8 mouse cellular contexts compared by ENCODE assay signal in the genomic region with DNA sequence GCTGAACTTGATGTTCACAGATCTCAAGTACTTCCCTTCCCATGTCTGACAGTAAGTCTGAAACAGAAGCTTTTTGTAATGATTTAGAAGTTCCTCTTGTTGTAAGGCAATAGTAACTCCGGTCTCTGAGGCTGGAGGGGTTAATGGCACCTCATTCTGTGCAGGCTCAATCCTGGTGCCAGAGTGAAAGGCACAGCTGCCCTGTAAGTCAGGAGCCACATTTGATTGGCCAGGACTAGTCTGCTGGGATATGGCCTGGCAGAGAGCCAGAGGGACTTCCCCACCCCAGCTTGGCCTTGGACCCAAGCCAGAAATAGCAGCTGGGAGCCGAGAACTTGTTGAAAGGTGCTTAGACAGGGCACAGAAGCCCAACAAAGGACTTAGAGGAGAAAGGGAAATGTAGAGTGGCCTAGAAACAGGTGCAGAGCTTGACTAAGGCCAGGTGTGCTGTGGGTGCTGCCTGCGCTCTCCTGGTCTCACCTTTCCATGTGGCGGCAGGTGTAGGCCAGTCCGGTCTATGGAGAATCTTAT. TPM values are rescaled to one million over a fixed set of nuclear protein-coding genes. Genes with fewer than 3 reads are reported as not detected.
DNase-seq lines count a peak whose midpoint lies in the region; ATAC-seq and TF ChIP-seq lines count a peak whose summit lies in the region.

No protein-coding gene starts in this region.

- no peaks in the 10 kb centered on the region for H3K9me3 ChIP-seq in forebrain, embryonic 11.5 days (ENCODE audit: control insufficient read depth, low read length)
- no peaks in the 10 kb centered on the region for H3K9me3 ChIP-seq in forebrain, embryonic 10.5 days
- no peaks in the 10 kb centered on the region for H3K9me3 ChIP-seq in embryonic facial prominence, embryonic 10.5 days
- H3K9me3 ChIP-seq in limb, embryonic 15.5 days, result no peaks in the 10 kb centered on the region

- no peak for TF ChIP-seq POLR2A in heart, adult 2 months (IDR thresholded peaks at IDR 0.05; ENCODE audit: insufficient read depth, low read depth, low read length)

- peak; percentile 82 for DNase-seq in forebrain, embryonic 11.5 days (ENCODE audit: low spot score)
- no peak for DNase-seq in forebrain, embryonic 10.5 days (ENCODE audit: extremely low spot score, low spot score)
- peak; percentile 19 for DNase-seq in embryonic facial prominence, embryonic 10.5 days (ENCODE audit: low spot score)
- peak; percentile 82 to 87 for DNase-seq in heart, adult 2 months
- DNase-seq in kidney, adult 8-10 months, result peak; percentile 89 to 90
- peak; percentile 64 for DNase-seq in splenic B cell, adult 2 months (ENCODE audit: low read depth, low spot score)

- TF ChIP-seq CTCF in heart, adult 2 months (IDR thresholded peaks at IDR 0.05), result no peak

- H3K36me3 ChIP-seq in forebrain, embryonic 11.5 days (ENCODE audit: control insufficient read depth, insufficient read depth, low read length), result peaks cover 12% of the 10 kb centered on the region
- H3K36me3 ChIP-seq in forebrain, embryonic 10.5 days (replicated peaks), result peaks cover 100% of the 10 kb centered on the region
- H3K36me3 ChIP-seq in embryonic facial prominence, embryonic 10.5 days (replicated peaks), result peaks cover 100% of the 10 kb centered on the region
- H3K36me3 ChIP-seq in heart, adult 2 months (ENCODE audit: control insufficient read depth, insufficient read depth, low read length), result peaks cover 5% of the 10 kb centered on the region
- peaks cover 72% of the 10 kb centered on the region for H3K36me3 ChIP-seq in limb, embryonic 15.5 days
- peaks cover 6% of the 10 kb centered on the region for H3K36me3 ChIP-seq in splenic B cell, adult 2 months (ENCODE audit: control insufficient read depth, insufficient read depth, low read length, poor library complexity, severe bottlenecking)

- H3K79me2 ChIP-seq in heart, adult 2 months (replicated peaks; ENCODE audit: control insufficient read depth, insufficient read depth, low read length), result no peaks in the 10 kb centered on the region

- no peak overlapping the region for H3K9ac ChIP-seq in forebrain, embryonic 11.5 days (ENCODE audit: low read length)
- H3K9ac ChIP-seq in heart, adult 2 months (ENCODE audit: low read depth, low read length), result no peak overlapping the region
- H3K9ac ChIP-seq in limb, embryonic 15.5 days, result no peak overlapping the region

- intact Hi-C loops in heart, adult 2 months (cut with DNase I), result no loop called here

- H3K4me1 ChIP-seq in forebrain, embryonic 11.5 days (replicated peaks; ENCODE audit: control insufficient read depth, insufficient read depth, low read length), result peaks cover 9% of the 10 kb centered on the region; the same call in 1 of the 2 replicates
- H3K4me1 ChIP-seq in forebrain, embryonic 10.5 days, result peaks cover 4% of the 10 kb centered on the region; the same call in 1 of the 2 replicates
- H3K4me1 ChIP-seq in embryonic facial prominence, embryonic 10.5 days, result peaks cover 2% of the 10 kb centered on the region; the same call in 1 of the 2 replicates
- peaks cover 5% of the 10 kb centered on the region for H3K4me1 ChIP-seq in heart, adult 2 months (ENCODE audit: control insufficient read depth, insufficient read depth, low read length)
- peaks cover 19% of the 10 kb centered on the region for H3K4me1 ChIP-seq in limb, embryonic 15.5 days

- WGBS in forebrain, embryonic 11.5 days, result 80% methylated on average over 5 of the region's 5 CpGs
- WGBS in forebrain, embryonic 10.5 days, result 94% methylated on average over 5 of the region's 5 CpGs
- 87% methylated on average over 5 of the region's 5 CpGs for WGBS in embryonic facial prominence, embryonic 10.5 days
- 39% methylated on average over 5 of the region's 5 CpGs for WGBS in heart, adult 2 months
- 24% methylated on average over 5 of the region's 5 CpGs for WGBS in limb, embryonic 15.5 days

- ATAC-seq in forebrain, embryonic 11.5 days (replicated peaks; ENCODE audit: low FRiP score), result peak; percentile 82
- peak; percentile 80 for ATAC-seq in limb, embryonic 15.5 days (ENCODE audit: insufficient number of reproducible peaks, low FRiP score, low TSS enrichment, low read depth)
- ATAC-seq in monocyte, adult 5-6 weeks (replicated peaks; ENCODE audit: insufficient number of reproducible peaks, low FRiP score, low TSS enrichment, poor library complexity, severe bottlenecking), result 0 out of 2 replicates have a peak, but pooled peaks have one; percentile 27

- H3K4me3 ChIP-seq in forebrain, embryonic 11.5 days (ENCODE audit: low read depth, low read length), result no peak overlapping the region
- H3K4me3 ChIP-seq in forebrain, embryonic 10.5 days, result no peak overlapping the region
- no peak overlapping the region for H3K4me3 ChIP-seq in embryonic facial prominence, embryonic 10.5 days
- H3K4me3 ChIP-seq in heart, adult 2 months, result no peak overlapping the region
- no peak overlapping the region for H3K4me3 ChIP-seq in limb, embryonic 15.5 days

- H3K4me2 ChIP-seq in forebrain, embryonic 11.5 days (ENCODE audit: low read depth, low read length, severe bottlenecking), result no peak overlapping the region
- H3K4me2 ChIP-seq in limb, embryonic 15.5 days, result no peak overlapping the region

- H3K27ac ChIP-seq in forebrain, embryonic 11.5 days (ENCODE audit: low read depth, low read length), result peak overlapping the region; percentile 64; the same call in 1 of the 2 replicates
- no peak overlapping the region for H3K27ac ChIP-seq in forebrain, embryonic 10.5 days
- H3K27ac ChIP-seq in embryonic facial prominence, embryonic 10.5 days (replicated peaks), result no peak overlapping the region
- H3K27ac ChIP-seq in heart, adult 2 months, result no peak overlapping the region
- H3K27ac ChIP-seq in limb, embryonic 15.5 days, result peak overlapping the region; percentile 67

- peak; percentile 62; the same call in 1 of the 2 replicates for TF ChIP-seq EP300 in heart, adult 2 months (IDR thresholded peaks at IDR 0.05; ENCODE audit: insufficient read depth, low read depth, low read length)

- H3K27me3 ChIP-seq in forebrain, embryonic 11.5 days (ENCODE audit: control insufficient read depth, insufficient read depth, low read length), result no peaks in the 10 kb centered on the region
- H3K27me3 ChIP-seq in forebrain, embryonic 10.5 days (ENCODE audit: poor library complexity, severe bottlenecking), result no peaks in the 10 kb centered on the region
- no peaks in the 10 kb centered on the region for H3K27me3 ChIP-seq in embryonic facial prominence, embryonic 10.5 days (replicated peaks; ENCODE audit: low read depth, poor library complexity, severe bottlenecking)
- H3K27me3 ChIP-seq in heart, adult 2 months (ENCODE audit: control insufficient read depth, insufficient read depth, low read length), result no peaks in the 10 kb centered on the region
- H3K27me3 ChIP-seq in limb, embryonic 15.5 days, result no peaks in the 10 kb centered on the region
- no peaks in the 10 kb centered on the region for H3K27me3 ChIP-seq in splenic B cell, adult 2 months (ENCODE audit: control insufficient read depth, insufficient read depth, low read length, poor library complexity, severe bottlenecking)

RNA-seq across cellular contexts. Expression of a gene that starts 34.3 kb away (rescaled TPM):
- polyA plus RNA-seq in forebrain, embryonic 11.5 days (2014; fragmentation: Nextera tagmentation; extraction: Ambion mirVana), result 21.6 and 24.4 TPM in 2 replicates
- polyA plus RNA-seq in forebrain, embryonic 10.5 days (2016; fragmentation: Nextera tagmentation; extraction: Ambion mirVana), result 23.8 and 25.9 TPM in 2 replicates
- polyA plus RNA-seq in embryonic facial prominence, embryonic 10.5 days (2016; fragmentation: Nextera tagmentation; extraction: Ambion mirVana), result 19.0 and 21.6 TPM in 2 replicates
- total RNA-seq in heart, adult 2 months (2021), result 1 to 10 TPM; 5.4 to 5.5 TPM
- polyA plus RNA-seq in heart, adult 2 months (2012; rRNA removed), result 2.4 and 2.8 TPM in 2 replicates
- 20.9 and 21.3 TPM in 2 replicates for polyA plus RNA-seq in limb, embryonic 15.5 days (2015; fragmentation: Nextera tagmentation; extraction: Ambion mirVana)
- 14.1 to 23.3 TPM (median 15.6 TPM) in 3 replicates for total RNA-seq in monocyte, adult 5-6 weeks (2017)

RNA-seq across cellular contexts. Expression of a gene that starts 54.2 kb away (rescaled TPM):
- 0.20 and 0.24 TPM in 2 replicates for polyA plus RNA-seq in forebrain, embryonic 11.5 days (2014; fragmentation: Nextera tagmentation; extraction: Ambion mirVana)
- polyA plus RNA-seq in forebrain, embryonic 10.5 days (2016; fragmentation: Nextera tagmentation; extraction: Ambion mirVana), result 0.12 and 0.15 TPM in 2 replicates
- polyA plus RNA-seq in embryonic facial prominence, embryonic 10.5 days (2016; fragmentation: Nextera tagmentation; extraction: Ambion mirVana), result 0.29 and 0.39 TPM in 2 replicates
- not detected for total RNA-seq in heart, adult 2 months (2021)
- not detected in 2 replicates for polyA plus RNA-seq in heart, adult 2 months (2012; rRNA removed)
- polyA plus RNA-seq in limb, embryonic 15.5 days (2015; fragmentation: Nextera tagmentation; extraction: Ambion mirVana), result 1.2 and 1.3 TPM in 2 replicates
- not detected in 3 replicates for total RNA-seq in monocyte, adult 5-6 weeks (2017)

RNA-seq across cellular contexts. Expression of a gene that starts 55.3 kb away (rescaled TPM):
- 66.8 and 69.5 TPM in 2 replicates for polyA plus RNA-seq in forebrain, embryonic 11.5 days (2014; fragmentation: Nextera tagmentation; extraction: Ambion mirVana)
- 39.7 and 42.7 TPM in 2 replicates for polyA plus RNA-seq in forebrain, embryonic 10.5 days (2016; fragmentation: Nextera tagmentation; extraction: Ambion mirVana)
- 33.6 and 43.0 TPM in 2 replicates for polyA plus RNA-seq in embryonic facial prominence, embryonic 10.5 days (2016; fragmentation: Nextera tagmentation; extraction: Ambion mirVana)
- under 1 TPM; 0.10 to 0.18 TPM for total RNA-seq in heart, adult 2 months (2021)
- 0.20 and 0.64 TPM in 2 replicates for polyA plus RNA-seq in heart, adult 2 months (2012; rRNA removed)
- 25.2 and 29.5 TPM in 2 replicates for polyA plus RNA-seq in limb, embryonic 15.5 days (2015; fragmentation: Nextera tagmentation; extraction: Ambion mirVana)
- 1.3 TPM in 1 of 3 replicates, not detected in the others for total RNA-seq in monocyte, adult 5-6 weeks (2017)

Comparison
In these comparisons a context has a peak if more than half of its experiments do, and no peak if none do; other contexts are left out.
1. H3K27ac ChIP-seq: peak in forebrain, embryonic 11.5 days (single experiment) and limb, embryonic 15.5 days (single experiment); none in forebrain, embryonic 10.5 days (single experiment), embryonic facial prominence, embryonic 10.5 days (single experiment) and heart, adult 2 months (single experiment).
2. ATAC-seq: peak in every context shown above with its lines; median percentile 82 in forebrain, embryonic 11.5 days; 80 in limb, embryonic 15.5 days; 27 in monocyte, adult 5-6 weeks.
3. RNA of a gene that starts 55.3 kb away (polyA plus RNA-seq): 66.8 to 69.5 TPM in forebrain, embryonic 11.5 days, 39.7 to 42.7 TPM in forebrain, embryonic 10.5 days, 33.6 to 43.0 TPM in embryonic facial prominence, embryonic 10.5 days and 25.2 to 29.5 TPM in limb, embryonic 15.5 days; 0.20 to 0.64 TPM in heart, adult 2 months; every median in the first group is over 10 times any median in the second.